Mouse (Mus musculus) mature B cell (primary cell): Measurements from ENCODE around the gene Vps13d.

Source experiments
- in situ Hi-C: fragments of 300-500 bp; cut with MboI; formaldehyde crosslinking; loops from 2 replicates; pipeline ENCODE4 v1.14.3; 2019

Vps13d gene

DNA sequence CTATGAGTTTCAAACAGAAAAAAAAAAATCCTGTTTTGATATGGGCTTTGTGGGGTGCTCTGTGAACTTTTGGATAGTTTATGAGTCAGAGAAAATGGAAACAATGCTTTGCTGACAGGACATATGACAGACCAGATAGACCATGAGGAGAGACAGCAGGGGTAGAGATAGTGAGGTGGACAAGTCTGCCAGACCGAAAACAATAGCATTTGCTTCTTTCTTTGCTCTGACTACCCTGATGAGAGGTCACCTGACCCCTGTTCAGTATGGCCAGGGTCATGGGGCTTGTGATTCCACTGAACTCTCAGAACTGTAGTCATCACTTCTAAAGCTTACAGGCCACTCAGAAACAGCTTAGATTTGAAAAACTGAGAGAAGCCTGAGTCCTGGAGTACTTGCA lies 217.7 kb downstream of the Vps13d start:
- in situ Hi-C loops = no loop called here

DNA sequence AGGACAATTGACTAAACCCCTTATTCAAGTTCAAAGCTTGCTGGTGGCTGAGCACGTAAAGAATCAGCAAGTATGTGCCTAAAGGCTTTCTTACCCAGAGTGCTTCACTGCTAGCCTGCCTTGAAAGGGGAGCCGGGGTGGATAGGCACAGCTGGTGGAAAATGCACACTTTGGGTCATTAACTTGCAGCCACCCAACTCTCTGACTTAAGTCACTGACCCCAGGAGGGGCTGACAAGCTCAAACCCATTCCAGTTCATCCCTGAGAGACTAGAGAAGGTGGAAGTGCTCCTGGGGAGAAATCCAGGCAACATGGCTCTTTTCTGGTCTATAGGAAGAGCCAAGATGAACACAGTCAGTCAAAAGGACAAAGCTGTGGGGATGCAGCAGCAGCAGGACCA lies 219.3 kb downstream of the Vps13d start:
- in situ Hi-C loops = no loop called here

DNA sequence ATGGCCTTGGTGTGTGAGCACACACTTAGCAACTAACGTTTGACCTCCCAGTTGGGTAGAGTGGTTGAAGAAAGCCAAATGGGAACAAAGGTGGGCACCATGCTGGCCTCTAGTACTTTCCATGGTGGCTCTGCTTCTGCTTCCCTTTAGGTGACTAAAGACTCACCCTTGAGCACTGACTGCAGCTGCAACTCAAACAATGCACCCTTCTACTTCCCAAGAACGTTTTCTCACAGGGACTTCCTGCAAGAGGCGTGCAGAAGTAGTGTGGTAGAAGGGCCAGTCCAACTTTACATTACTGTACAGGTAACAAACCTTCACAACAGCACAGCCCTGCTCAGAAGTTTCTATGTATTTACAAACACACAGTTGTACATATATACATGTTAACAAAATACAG lies 220.3 kb downstream of the Vps13d start:
- in situ Hi-C loops = no loop called here

DNA sequence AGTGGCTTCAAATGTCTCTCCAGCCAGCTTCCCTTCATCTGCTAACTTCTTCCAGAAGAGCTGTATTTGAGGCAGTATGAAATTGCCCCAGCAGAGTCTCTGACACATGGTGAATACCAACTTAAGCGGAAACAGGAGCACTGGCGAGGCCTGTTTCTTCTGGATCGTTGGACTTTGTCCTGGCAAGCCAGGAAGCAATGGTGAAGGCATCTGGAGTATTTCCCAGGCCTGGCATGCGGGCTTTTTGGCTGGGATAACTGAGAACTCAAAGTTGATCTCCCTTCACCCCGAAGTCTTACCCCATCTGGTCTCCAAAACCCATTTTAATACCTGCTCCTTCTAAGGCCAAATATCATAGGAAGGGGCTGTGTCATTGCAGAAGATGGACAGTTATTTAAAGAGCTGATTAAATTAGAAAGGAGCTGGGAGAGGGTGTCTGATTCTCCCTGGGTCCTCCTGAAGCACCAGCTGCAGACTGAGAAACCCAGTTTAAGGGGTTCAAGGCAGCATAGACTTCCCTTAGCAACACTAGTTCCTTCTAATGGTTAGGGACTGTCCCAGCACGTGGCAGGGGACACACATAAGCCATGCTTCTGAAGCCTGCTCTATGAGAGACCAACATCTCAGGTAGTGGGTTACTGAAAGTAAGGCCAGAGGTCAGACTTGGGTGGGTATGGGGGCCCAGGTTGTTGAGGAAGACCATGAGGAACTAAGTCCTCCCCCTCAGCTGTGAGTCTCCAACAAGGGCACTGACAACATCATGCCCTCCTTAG lies 221.7 kb downstream of the Vps13d start:
- in situ Hi-C loops = no loop called here

DNA sequence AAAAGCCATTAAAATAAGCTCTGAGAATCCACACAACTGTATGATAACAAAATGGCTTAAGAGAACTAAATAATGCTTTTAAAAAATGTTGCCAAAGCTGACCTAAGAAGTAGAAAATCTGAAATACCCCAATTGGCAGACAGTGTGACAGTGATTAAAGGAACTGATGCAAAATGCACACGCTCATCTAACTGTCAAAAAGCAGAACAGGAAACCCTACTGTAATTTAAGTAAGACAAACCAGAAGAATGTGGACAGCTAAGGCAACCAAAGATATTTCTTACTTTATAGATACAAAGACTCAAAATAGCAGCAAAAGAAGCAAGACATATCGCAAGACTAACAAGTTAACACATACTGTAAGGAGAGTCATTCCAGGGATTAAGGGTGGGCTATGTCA lies 223.8 kb downstream of the Vps13d start:
- in situ Hi-C loops = no loop called here

DNA sequence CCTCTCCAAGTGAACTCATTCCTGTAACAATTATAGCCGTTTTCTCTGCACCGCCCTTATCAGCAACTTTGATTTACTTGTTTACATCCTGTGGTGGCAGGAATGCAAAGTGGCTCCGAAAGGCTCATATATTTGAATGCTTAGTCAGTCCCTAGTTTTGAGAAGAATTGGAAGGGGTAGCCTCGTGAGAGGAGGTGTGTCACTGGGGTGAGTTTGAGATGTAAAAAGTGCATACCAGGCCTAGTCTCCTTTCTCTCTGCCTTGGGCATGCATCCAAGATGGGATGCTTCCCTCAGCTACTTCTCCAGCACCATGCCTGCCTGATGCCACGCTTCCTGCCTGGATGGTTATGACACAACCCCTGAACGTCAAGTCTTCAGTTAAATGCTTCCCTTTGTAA lies 225.8 kb downstream of the Vps13d start:
- in situ Hi-C loops = no loop called here

DNA sequence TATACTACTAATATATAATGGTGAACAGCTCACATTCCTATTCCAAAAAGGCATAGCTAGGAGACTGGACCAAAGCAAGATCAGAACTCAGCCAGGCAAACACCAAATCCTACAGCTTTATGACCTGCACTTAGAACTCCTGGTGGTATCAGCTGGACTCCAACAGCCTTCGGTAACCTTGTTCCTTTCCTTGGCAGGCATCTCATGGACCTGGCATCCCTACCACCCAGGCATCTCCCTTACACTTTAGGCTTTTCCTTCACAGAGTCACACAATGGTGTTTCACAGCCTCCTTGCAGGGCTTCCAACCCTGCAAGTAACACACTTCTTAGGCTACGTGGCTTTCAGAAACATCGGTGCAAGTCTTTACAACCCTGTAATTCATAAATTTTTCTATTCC lies 226.4 kb downstream of the Vps13d start:
- in situ Hi-C loops = no loop called here

DNA sequence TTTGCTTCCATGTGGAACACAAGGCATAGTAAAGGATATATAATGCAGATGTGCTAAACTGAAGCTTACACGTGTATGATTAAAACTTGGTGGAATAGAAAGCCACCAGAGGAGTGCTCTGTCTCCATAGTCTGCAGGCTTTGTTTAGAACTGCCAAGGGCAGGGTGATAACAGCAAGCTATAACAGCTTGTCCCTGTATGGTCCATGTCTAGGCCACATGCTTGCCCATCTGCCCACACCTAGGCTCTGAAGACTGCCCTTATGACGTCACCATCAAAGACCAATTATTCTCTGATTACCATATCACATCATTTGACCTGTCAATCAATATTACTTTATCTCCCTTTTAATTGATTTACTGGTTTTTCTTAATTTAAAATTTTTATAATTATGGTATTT lies 229.6 kb downstream of the Vps13d start:
- in situ Hi-C loops = no loop called here

DNA sequence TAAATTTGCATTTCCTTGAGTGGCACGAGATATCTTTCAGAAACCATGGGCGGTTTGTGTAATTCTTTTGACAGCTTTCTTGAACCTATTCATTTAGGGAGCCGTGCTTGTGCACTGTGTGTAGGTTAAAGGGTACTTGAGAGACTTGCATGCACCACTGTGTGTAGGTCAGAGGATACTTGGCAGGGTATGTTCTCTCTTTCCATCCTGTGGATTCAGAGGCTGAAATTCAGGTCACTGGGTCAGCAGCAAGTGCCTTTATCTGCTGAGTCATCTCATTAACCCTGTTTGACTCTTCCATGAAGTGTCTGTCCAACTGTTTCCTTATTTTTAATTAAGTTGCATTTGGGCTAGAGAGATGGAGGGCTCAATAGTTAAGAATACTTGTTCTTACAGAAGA lies 233.1 kb downstream of the Vps13d start:
- in situ Hi-C loops = no loop called here

DNA sequence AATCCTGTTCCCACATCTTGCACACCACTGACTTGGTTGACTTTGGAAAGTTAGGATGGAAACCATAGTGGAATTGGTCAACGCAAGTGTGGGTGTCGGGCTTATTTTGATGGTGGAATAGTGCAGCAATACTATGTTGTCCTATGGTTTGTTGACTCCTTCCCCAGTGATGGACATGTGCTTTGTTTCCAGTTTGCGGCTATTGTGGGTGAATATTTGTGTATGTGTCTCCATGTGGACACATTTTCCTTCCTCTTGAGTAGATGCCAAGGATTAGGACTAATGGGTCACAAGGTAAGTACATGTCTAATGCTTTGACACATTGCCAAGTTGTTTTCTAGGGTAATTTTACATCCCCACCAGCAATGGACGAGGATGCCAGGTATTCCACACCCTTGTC lies 233.6 kb downstream of the Vps13d start:
- in situ Hi-C loops = no loop called here

DNA sequence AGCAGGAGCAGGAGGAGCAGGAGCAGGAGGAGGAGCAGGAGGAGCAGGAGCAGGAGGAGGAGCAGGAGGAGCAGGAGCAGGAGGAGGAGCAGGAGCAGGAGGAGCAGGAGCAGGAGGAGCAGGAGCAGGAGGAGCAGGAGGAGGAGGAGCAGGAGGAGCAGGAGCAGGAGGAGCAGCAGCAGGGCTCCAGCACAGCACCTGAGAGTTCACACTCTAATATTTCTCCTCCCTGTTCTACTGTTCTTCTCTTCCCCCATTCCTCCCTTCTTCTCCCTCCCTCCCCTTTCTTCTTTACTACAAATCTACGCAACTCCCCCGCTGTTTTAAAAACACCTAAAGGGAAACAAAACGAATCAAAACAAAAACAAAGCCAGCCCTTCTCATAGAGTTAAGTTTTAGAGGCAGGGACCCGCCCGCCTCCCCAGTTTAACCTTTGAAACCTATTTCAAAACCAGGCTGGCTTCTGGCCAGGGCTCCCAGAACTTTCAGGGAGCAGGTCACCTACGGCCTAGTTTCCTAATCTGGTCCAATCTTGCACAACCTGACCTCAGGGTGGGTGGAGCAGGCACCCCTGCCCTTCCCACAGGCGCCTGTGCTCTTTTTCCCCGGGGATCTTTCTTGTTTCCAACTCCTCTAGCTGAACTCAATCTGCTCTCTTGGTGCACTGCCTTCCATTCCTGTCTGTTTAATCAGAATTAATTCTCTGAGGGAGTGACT lies 234.5 kb downstream of the Vps13d start:
- in situ Hi-C loops = no loop called here

DNA sequence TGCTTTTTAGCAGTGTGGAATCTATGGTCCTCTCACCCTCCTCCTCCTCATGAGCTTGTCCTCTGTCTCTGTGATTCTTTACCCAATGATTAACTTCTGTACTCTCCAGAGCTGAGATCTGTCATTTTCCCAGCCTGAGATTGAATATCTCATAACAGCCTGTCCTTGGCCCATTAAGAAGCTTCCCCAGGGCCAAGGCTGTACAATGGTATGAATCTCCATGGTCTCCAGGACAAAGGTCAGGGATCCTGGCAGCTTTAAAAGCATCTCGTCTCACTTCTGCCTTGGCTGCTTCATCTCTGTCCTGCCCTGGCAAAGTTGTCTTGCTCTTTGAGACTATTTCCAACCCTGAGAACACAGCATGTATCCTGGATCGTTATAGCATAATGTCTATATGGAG lies 237.1 kb downstream of the Vps13d start:
- in situ Hi-C loops = no loop called here

DNA sequence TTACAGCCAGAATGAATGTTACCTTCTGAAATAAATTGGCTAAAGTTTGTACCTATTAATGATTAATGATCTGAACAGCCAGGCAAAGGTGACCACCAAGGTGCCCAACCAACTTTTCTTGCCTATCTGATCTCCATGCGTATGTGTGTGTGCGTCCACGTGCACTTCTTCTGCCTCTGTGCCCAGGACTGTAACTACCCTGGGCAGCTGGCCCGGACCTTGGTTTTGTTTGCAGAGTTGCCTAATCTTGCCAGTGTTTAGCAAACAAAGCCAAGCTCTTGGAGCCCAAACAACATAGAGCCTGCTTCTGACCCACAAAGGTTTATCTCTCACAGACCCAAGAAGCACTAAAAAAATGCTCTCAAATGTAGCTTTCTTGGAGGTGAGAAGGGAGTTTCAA lies 237.6 kb downstream of the Vps13d start:
- in situ Hi-C loops = no loop called here

DNA sequence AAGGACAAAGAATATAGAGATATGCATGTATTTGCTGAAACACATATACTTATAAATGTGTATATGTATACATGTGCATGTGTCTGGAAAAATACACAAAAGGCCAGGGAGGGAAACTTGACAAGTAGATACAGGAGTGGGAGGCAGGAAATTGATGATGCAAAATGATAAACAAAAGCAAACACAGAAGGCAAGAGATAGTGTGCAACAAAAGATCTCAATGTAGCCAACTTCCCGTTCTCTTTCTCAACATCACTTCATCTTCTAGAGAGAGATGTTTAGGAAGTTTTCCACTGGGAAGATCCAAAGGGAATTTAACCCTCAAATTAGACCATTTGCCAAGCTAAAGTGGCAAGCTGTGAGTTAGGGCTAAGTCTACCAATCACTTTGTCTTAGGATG lies 238.5 kb downstream of the Vps13d start:
- in situ Hi-C loops = no loop called here

DNA sequence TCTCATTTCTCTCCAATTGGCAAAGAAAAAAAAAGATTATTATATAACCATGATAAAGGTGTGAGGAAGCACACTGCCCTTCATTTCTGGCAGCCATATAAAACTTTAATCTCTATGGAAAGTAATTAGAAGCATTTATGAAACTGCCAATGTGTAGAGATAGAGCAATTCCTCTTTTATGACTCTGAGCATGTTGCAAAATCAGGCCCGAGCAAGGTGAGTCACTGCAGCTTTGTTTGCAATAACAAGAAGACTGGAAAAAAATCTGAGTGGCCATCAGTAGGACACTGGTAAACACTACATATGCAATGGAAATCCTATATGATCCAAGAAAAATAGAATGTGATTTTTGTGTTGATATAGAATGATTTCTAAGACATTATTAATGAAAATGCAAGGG lies 238.9 kb downstream of the Vps13d start:
- in situ Hi-C loops = no loop called here

DNA sequence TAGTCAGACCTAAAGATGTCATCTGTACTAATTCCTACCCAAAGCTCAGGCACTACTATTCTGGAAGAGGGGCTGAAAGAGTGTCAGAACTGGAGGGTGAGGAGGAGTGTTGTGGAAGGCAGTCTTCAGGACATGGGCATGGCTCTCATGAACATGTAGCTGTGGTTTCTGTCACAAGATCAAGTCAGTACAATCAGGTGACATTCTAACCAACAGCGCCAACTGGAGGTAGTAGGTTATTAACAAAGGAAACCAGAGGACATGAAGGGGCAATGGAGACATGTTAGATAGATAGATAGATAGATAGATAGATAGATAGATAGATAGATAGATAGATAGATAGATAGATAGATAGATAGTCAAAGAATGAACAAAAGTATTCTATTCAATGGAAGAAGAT lies 241.4 kb downstream of the Vps13d start:
- in situ Hi-C loops = no loop called here

DNA sequence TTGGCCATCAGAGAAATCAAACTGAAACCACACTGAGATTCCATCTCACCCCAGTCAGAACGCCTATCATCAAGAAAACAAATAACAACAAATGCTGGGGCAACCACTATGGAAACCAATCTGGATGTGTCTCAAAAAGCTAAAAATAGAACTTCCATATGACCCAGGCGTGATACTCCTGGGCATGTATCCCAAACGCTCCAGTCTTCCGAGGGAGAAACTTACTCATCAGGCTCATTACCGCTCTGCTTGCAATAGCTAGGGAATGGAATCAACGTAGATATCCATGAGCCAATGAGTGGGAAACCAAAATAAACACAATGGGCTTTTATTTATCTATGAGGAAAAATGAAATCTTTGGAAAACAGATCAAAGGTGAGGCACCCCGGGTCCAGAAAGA lies 242.9 kb downstream of the Vps13d start:
- in situ Hi-C loops = no loop called here

DNA sequence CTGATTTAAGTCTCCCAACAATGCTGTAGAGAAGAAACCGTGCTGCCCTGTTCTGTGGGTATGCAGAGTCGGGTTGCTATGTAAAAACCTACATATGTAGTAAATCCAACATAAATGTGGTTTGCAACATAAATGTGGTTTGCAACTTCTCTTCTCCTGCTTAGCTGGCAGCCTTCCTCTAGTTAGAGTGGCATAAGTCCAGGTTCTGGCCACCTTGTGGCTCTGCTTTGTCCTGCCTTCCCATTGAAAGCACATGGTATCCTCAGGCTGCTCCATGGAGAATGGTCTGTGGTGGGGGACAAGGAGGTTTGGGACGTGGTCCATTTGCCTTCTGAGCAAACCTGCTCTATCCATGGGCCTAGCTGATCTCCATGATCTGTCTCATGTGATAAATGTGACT lies 243.9 kb downstream of the Vps13d start:
- in situ Hi-C loops = no loop called here

DNA sequence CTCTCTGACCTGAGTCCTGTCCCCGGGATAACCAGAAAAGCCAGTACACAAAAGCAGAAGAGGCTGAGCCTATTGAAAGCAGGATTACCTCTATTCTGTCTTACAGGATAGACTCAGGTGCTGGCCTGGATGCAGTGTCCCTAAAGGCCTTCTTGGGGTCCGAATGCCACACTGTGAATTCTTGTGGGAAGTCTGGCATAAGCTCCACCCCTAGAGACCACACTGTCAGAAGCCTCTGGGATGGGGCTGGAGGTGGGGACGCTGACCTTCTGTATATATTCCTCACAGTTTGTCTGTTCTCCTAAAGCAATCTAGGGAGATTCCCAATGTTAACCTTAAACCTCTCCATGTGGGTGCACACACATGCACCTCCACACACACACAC lies 244.5 kb downstream of the Vps13d start:
- in situ Hi-C loops = no loop called here

DNA sequence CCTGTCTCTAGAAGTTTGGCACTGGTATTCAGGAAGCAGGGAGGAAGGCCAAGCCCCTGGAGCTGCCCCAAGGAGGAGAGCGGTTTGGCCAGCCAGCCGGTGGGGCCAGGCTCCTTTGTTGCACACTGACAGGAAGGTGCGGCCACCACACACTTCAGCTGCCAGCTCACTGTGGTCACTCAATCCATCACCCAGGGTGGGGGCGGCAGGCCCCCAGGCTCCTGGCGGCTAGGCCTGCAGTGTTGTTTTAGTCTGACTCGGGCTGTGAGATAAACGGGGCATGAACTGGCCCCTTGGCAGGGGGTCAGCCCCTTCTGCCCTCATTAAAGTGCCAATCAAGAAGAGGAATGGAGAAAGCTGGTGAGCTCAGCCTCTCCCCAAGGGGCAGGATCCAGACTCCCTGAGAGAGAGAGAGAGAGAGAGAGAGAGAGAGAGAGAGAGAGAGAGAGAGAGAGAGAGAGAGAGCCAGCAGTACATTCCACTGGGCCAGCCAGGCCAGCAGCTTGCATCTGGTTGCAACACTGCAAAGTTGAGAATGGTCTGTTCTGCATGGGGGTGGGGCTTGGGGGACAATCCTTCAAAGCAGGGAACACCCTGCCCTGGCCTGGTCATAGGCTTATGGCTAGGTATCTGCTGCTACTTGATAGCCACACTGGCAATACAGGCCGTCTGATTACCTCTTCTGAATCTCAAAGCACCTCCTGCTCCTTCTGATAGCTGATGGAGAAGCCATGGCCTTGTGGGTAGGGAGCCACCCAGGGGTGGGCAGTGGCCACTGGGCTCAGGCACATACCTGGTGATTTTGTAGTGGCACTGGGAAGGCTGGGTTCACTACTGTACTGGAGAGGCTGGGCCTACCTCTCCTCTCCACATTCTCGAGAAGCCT lies 245.1 kb downstream of the Vps13d start:
- in situ Hi-C loops = no loop called here

DNA sequence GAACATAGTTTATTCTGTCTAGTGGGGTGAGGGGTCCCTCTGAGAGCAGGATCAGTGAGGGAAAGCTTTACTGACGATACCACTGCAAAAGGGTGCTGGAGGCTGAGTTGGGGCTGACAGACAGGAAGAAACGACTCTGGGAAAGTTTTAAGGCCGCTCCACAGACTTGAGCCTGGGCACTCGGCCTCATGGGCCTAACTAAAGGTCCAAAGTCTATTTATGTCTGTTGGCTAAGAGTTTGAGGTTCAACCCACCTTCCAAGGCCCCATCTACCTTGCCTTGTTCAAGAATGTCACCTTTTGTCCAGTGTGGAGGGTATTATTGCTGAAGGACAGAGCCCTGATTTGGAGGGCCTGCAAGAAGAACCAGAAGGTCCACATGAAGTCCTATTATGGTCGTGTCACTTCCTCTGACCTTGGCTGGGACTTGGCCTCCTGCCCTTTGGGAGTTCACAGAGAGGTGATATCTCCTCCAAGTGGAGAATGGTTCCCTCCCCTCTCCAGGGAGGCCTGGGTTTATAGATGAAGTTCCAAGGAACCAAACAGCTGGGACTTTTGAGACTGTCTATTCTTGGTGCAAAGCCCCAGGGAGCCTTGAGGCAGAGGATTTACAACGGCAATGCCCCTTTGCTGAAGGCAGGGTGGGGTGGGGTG lies 246.9 kb downstream of the Vps13d start:
- in situ Hi-C loops = no loop called here

DNA sequence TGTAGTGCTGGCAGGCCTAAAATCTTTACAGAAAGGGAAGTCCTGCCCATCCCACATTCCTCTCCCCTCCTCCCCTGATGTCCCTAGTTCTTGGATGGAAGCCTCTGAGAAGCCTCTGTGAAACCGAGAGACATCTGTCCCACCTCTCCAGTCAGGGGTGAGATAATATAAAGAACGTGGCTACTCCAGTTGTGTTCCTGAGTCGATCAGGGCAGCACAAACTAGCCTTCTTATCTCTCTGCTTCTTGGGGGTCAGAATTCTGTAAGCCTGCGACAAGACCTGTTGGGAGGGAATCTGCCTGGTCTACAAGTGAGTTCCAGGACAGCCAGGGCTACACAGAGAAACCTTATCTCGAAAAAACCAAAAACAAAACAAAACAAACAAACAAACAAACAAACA lies 251.5 kb downstream of the Vps13d start:
- in situ Hi-C loops = no loop called here
